Mouse (Mus musculus): Measurements from ENCODE around the gene Lrfn3. TPM values are rescaled to one million over a fixed set of nuclear protein-coding genes. Genes with fewer than 3 reads are reported as not detected.

Lrfn3 gene
- polyA plus RNA-seq, 1 experiment from 2014 or later = 15.7 TPM

- Histone ChIP-seq H3K27ac (replicated peaks) (no peak overlapping the region), H3K36me3 (no peaks in the 10 kb centered on the region), H3K9ac (replicated peaks) (no peak overlapping the region), H3K4me3 (replicated peaks) (no peak overlapping the region), H3K4me1 (peaks cover 7% of the 10 kb centered on the region), H3K9me3 (replicated peaks) (no peaks in the 10 kb centered on the region), H3K27me3 (replicated peaks) (peaks cover 22% of the 10 kb centered on the region), H3K4me2 (no peak overlapping the region)
- no peak for ATAC-seq (ENCODE audit: low FRiP score)
- WGBS = 62% methylated on average over 5 of the region's 5 CpGs
These were observed 23.0 kb downstream of the Lrfn3 start for GRCm38 (mm10) chr7:30339432-30340109.

GRCm38 (mm10) chr7:30336384-30336783 lies 26.2 kb downstream of the Lrfn3 start:
- Histone ChIP-seq H3K4me3 (replicated peaks) (no peak overlapping the region), H3K36me3 (no peaks in the 10 kb centered on the region), H3K4me1 (peaks cover 34% of the 10 kb centered on the region), H3K27me3 (replicated peaks) (peaks cover 21% of the 10 kb centered on the region), H3K4me2 (peak overlapping the region; percentile 32), H3K9me3 (replicated peaks) (no peaks in the 10 kb centered on the region), H3K27ac (replicated peaks) (no peak overlapping the region), H3K9ac (replicated peaks) (0 out of 2 replicates have a peak overlapping the region, but pooled peaks have one; percentile 17)
- under 1% methylated on average over 9 of the region's 9 CpGs for WGBS
- ATAC-seq (ENCODE audit: low FRiP score) = 0 out of 2 replicates have a peak, but pooled peaks have one; percentile 30

- Histone ChIP-seq H3K27me3 (replicated peaks) (peaks cover 21% of the 10 kb centered on the region), H3K9me3 (replicated peaks) (no peaks in the 10 kb centered on the region), H3K4me1 (peaks cover 37% of the 10 kb centered on the region), H3K9ac (replicated peaks) (no peak overlapping the region), H3K36me3 (no peaks in the 10 kb centered on the region), H3K27ac (replicated peaks) (no peak overlapping the region), H3K4me3 (replicated peaks) (no peak overlapping the region), H3K4me2 (no peak overlapping the region)
- 72% methylated on average over 6 of the region's 6 CpGs for WGBS
- ATAC-seq (ENCODE audit: low FRiP score) = no peak
These were observed 26.9 kb downstream of the Lrfn3 start for GRCm38 (mm10) chr7:30335688-30336087.

GRCm38 (mm10) chr7:30334563-30334962 lies 28.0 kb downstream of the Lrfn3 start:
- no peak overlapping the region for H3K9ac ChIP-seq (replicated peaks)
- 71% methylated on average over 5 of the region's 5 CpGs for WGBS

GRCm38 (mm10) chr7:30333436-30333835 lies 29.1 kb downstream of the Lrfn3 start:
- 27% methylated on average over 4 of the region's 4 CpGs for WGBS
- Histone ChIP-seq H3K9ac (replicated peaks) (no peak overlapping the region), H3K27ac (replicated peaks) (peak overlapping the region; percentile 60), H3K4me2 (no peak overlapping the region), H3K4me1 (peaks cover 37% of the 10 kb centered on the region), H3K27me3 (replicated peaks) (peaks cover 24% of the 10 kb centered on the region), H3K36me3 (no peaks in the 10 kb centered on the region), H3K9me3 (replicated peaks) (no peaks in the 10 kb centered on the region), H3K4me3 (replicated peaks) (no peak overlapping the region)
- peak; percentile 12; the same call in 1 of the 2 replicates for ATAC-seq (ENCODE audit: low FRiP score)

More at GRCm38 (mm10) chr7:30334563-30334962, 28.0 kb downstream of the Lrfn3 start:
- no peaks in the 10 kb centered on the region for H3K9me3 ChIP-seq (replicated peaks)
- H3K27ac ChIP-seq (replicated peaks) = no peak overlapping the region
- H3K4me2 ChIP-seq = no peak overlapping the region
- no peak overlapping the region for H3K4me3 ChIP-seq (replicated peaks)
- peaks cover 37% of the 10 kb centered on the region for H3K4me1 ChIP-seq
- H3K36me3 ChIP-seq = no peaks in the 10 kb centered on the region
- ATAC-seq (ENCODE audit: low FRiP score) = no peak
- peaks cover 21% of the 10 kb centered on the region for H3K27me3 ChIP-seq (replicated peaks)

- H3K4me2 ChIP-seq = peak overlapping the region; percentile 56
- H3K9me3 ChIP-seq (replicated peaks) = no peaks in the 10 kb centered on the region
- peaks cover 37% of the 10 kb centered on the region for H3K4me1 ChIP-seq
- H3K36me3 ChIP-seq = no peaks in the 10 kb centered on the region
- ATAC-seq (ENCODE audit: low FRiP score) = no peak
- peaks cover 24% of the 10 kb centered on the region for H3K27me3 ChIP-seq (replicated peaks)
- no peak overlapping the region for H3K9ac ChIP-seq (replicated peaks)
- 57% methylated on average over 18 of the region's 18 CpGs for WGBS
- peak overlapping the region; percentile 60; the same call in 1 of the 2 replicates for H3K27ac ChIP-seq (replicated peaks)
- peak overlapping the region; percentile 29; the same call in 1 of the 2 replicates for H3K4me3 ChIP-seq (replicated peaks)
These were observed 29.8 kb downstream of the Lrfn3 start for GRCm38 (mm10) chr7:30332622-30333259.

- H3K4me2 ChIP-seq = peak overlapping the region; percentile 56
- ATAC-seq (ENCODE audit: low FRiP score) = peak; percentile 94
- H3K4me1 ChIP-seq = peaks cover 37% of the 10 kb centered on the region
- H3K27ac ChIP-seq (replicated peaks) = peak overlapping the region; percentile 49
- 2% methylated on average over 13 of the region's 13 CpGs for WGBS
- no peaks in the 10 kb centered on the region for H3K9me3 ChIP-seq (replicated peaks)
- no peak overlapping the region for H3K9ac ChIP-seq (replicated peaks)
- H3K4me3 ChIP-seq (replicated peaks) = peak overlapping the region; percentile 29
- no peaks in the 10 kb centered on the region for H3K36me3 ChIP-seq
- peaks cover 24% of the 10 kb centered on the region for H3K27me3 ChIP-seq (replicated peaks)
These were observed 30.7 kb downstream of the Lrfn3 start for GRCm38 (mm10) chr7:30331887-30332286.

- Histone ChIP-seq H3K36me3 (no peaks in the 10 kb centered on the region), H3K27ac (replicated peaks) (no peak overlapping the region), H3K27me3 (replicated peaks) (peaks cover 10% of the 10 kb centered on the region; the same call in 1 of the 2 replicates), H3K4me1 (peaks cover 23% of the 10 kb centered on the region), H3K9me3 (replicated peaks) (no peaks in the 10 kb centered on the region), H3K9ac (replicated peaks) (no peak overlapping the region), H3K4me2 (no peak overlapping the region), H3K4me3 (replicated peaks) (no peak overlapping the region)
- no peak for ATAC-seq (ENCODE audit: low FRiP score)
- 31% methylated on average over 10 of the region's 10 CpGs for WGBS
These were observed 34.2 kb downstream of the Lrfn3 start for GRCm38 (mm10) chr7:30328379-30328778.

- no peak overlapping the region for H3K4me3 ChIP-seq (replicated peaks)
- no peak overlapping the region for H3K27ac ChIP-seq (replicated peaks)
- peaks cover 10% of the 10 kb centered on the region; the same call in 1 of the 2 replicates for H3K27me3 ChIP-seq (replicated peaks)
- H3K9ac ChIP-seq (replicated peaks) = no peak overlapping the region
- no peaks in the 10 kb centered on the region for H3K36me3 ChIP-seq
- H3K9me3 ChIP-seq (replicated peaks) = no peaks in the 10 kb centered on the region
- no peak overlapping the region for H3K4me2 ChIP-seq
- WGBS = 42% methylated on average over 15 of the region's 15 CpGs
- H3K4me1 ChIP-seq = peaks cover 18% of the 10 kb centered on the region
- no peak for ATAC-seq (ENCODE audit: low FRiP score)
These were observed 35.4 kb downstream of the Lrfn3 start for GRCm38 (mm10) chr7:30327140-30327539.

GRCm38 (mm10) chr7:30326427-30326826 lies 36.1 kb downstream of the Lrfn3 start:
- no peak overlapping the region for H3K9ac ChIP-seq (replicated peaks)
- ATAC-seq (ENCODE audit: low FRiP score) = no peak

GRCm38 (mm10) chr7:30325364-30325763 lies 37.2 kb downstream of the Lrfn3 start:
- WGBS = 55% methylated on average over 2 of the region's 2 CpGs
- no peak overlapping the region for H3K9ac ChIP-seq (replicated peaks)
- no peak overlapping the region for H3K27ac ChIP-seq (replicated peaks)
- H3K9me3 ChIP-seq (replicated peaks) = no peaks in the 10 kb centered on the region
- H3K27me3 ChIP-seq (replicated peaks) = peaks cover 10% of the 10 kb centered on the region; the same call in 1 of the 2 replicates
- ATAC-seq (ENCODE audit: low FRiP score) = no peak
- peaks cover 18% of the 10 kb centered on the region for H3K4me1 ChIP-seq
- no peak overlapping the region for H3K4me2 ChIP-seq
- H3K36me3 ChIP-seq = no peaks in the 10 kb centered on the region
- no peak overlapping the region for H3K4me3 ChIP-seq (replicated peaks)

More at GRCm38 (mm10) chr7:30326427-30326826, 36.1 kb downstream of the Lrfn3 start:
- no peaks in the 10 kb centered on the region for H3K36me3 ChIP-seq
- H3K27ac ChIP-seq (replicated peaks) = no peak overlapping the region
- peaks cover 13% of the 10 kb centered on the region for H3K4me1 ChIP-seq
- peaks cover 10% of the 10 kb centered on the region; the same call in 1 of the 2 replicates for H3K27me3 ChIP-seq (replicated peaks)
- H3K4me2 ChIP-seq = no peak overlapping the region
- no peaks in the 10 kb centered on the region for H3K9me3 ChIP-seq (replicated peaks)
- H3K4me3 ChIP-seq (replicated peaks) = no peak overlapping the region

Measured in neural tube, embryonic 15.5 days (tissue).